Mouse (Mus musculus): Measurements from ENCODE around the gene Ehd3. TPM values are rescaled to one million over a fixed set of nuclear protein-coding genes. Genes with fewer than 3 reads are reported as not detected.

Gene Ehd3
- polyA plus RNA-seq, 1 experiment from 2014 or later: 25.5 TPM

DNA sequence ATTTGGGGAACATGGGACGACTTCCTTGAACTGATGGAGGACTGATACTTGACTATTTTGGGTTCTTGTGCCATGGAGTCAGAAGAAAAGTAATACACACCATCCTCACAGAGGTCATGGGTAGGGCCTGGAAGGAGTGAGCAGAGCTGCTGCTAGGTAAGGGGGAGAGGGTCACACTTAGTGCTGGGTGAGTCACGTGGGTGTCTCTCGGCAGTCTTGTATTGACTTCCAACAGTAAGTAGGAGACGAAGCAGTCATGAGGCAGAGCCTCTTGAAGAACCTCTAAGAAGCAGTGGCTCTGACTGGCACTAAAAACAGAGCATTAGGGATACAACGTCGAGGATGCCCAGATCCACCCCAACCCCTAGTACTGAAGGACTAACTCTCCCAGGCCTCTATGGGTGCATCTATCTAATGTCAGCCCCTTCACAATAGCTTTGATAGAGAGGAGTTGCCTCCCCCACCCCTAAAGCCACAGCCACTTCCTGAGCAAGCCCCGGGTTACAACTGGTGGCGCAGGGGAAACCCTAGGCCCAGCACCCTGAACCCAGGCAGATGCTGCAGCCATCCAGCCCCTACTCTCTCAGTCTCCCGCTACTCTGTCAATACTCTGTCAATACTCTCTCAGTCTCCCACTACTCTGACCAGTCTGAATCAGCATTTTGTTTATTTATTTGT lies 65.2 kb downstream of the Ehd3 start:
- Histone ChIP-seq H3K9ac (ENCODE audit: low read depth, low read length) (no peak overlapping the region), H3K4me3 (ENCODE audit: low read depth, low read length) (no peak overlapping the region)
- ATAC-seq: no peak

DNA sequence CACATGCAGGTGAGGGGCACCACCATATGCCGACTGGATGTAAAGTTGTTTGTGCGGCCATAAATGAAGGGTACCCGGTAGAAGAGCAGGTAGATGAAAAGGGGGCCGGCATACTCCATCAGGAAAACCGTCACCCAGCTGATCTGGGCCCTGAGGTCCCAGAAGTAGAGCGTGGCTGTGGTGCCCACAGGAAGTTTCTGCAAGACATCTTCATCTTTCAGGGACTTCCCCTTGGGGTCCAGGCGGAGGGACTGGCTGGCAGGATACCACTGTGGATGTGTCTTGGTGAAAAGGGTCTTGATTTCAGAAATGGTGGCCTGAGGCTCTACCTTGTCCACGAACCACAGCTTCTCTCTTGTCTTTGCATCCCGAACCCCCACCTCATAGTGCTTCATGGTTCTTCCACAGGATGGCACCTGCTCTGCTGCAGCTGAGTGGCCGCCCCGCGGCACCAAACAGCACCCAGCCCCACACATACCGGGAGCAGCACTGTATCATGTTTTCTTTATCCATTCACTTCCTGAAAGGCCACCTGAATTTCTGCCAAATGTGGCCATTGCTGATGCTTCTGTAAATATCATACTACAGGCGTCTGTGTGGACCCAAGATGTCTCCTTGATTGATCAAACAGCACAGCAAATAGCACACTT lies 67.1 kb downstream of the Ehd3 start:
- Histone ChIP-seq H3K36me3 (ENCODE audit: control insufficient read depth, insufficient read depth, low read length) (no peaks in the 10 kb centered on the region), H3K4me2 (ENCODE audit: low read length) (no peak overlapping the region), H3K4me1 (ENCODE audit: control insufficient read depth, insufficient read depth, low read length) (no peaks in the 10 kb centered on the region), H3K9ac (ENCODE audit: low read depth, low read length) (no peak overlapping the region), H3K9me3 (replicated peaks; ENCODE audit: control insufficient read depth, low read length, poor library complexity, severe bottlenecking) (no peaks in the 10 kb centered on the region; the same call in 1 of the 2 replicates), H3K27me3 (ENCODE audit: control insufficient read depth, insufficient read depth, low read depth, low read length) (no peaks in the 10 kb centered on the region), H3K27ac (ENCODE audit: low read length) (no peak overlapping the region), H3K4me3 (ENCODE audit: low read depth, low read length) (no peak overlapping the region)
- no peak for ATAC-seq
- WGBS: 91% methylated on average over 14 of the region's 14 CpGs

More for the DNA sequence above, 65.2 kb downstream of the Ehd3 start:
- H3K9me3 ChIP-seq (replicated peaks; ENCODE audit: control insufficient read depth, low read length, poor library complexity, severe bottlenecking): no peaks in the 10 kb centered on the region
- H3K27ac ChIP-seq (ENCODE audit: low read length): no peak overlapping the region
- H3K27me3 ChIP-seq (ENCODE audit: control insufficient read depth, insufficient read depth, low read depth, low read length): no peaks in the 10 kb centered on the region
- H3K36me3 ChIP-seq (ENCODE audit: control insufficient read depth, insufficient read depth, low read length): no peaks in the 10 kb centered on the region
- WGBS: 94% methylated on average over 9 of the region's 9 CpGs
- H3K4me2 ChIP-seq (ENCODE audit: low read length): no peak overlapping the region
- H3K4me1 ChIP-seq (ENCODE audit: control insufficient read depth, insufficient read depth, low read length): no peaks in the 10 kb centered on the region

- Histone ChIP-seq H3K36me3 (ENCODE audit: control insufficient read depth, insufficient read depth, low read length) (no peaks in the 10 kb centered on the region), H3K4me2 (ENCODE audit: low read length) (no peak overlapping the region), H3K27me3 (ENCODE audit: control insufficient read depth, insufficient read depth, low read depth, low read length) (no peaks in the 10 kb centered on the region), H3K9me3 (replicated peaks; ENCODE audit: control insufficient read depth, low read length, poor library complexity, severe bottlenecking) (no peaks in the 10 kb centered on the region; the same call in 1 of the 2 replicates), H3K9ac (ENCODE audit: low read depth, low read length) (no peak overlapping the region), H3K4me3 (ENCODE audit: low read depth, low read length) (no peak overlapping the region), H3K27ac (ENCODE audit: low read length) (no peak overlapping the region), H3K4me1 (ENCODE audit: control insufficient read depth, insufficient read depth, low read length) (no peaks in the 10 kb centered on the region)
- WGBS: 92% methylated on average over 4 of the region's 4 CpGs
- ATAC-seq: no peak
Observed at GRCm38 (mm10) chr17:73875268-73875667, 71.3 kb downstream of the Ehd3 start.

GRCm38 (mm10) chr17:73875674-73876073 lies 71.7 kb downstream of the Ehd3 start:
- H3K36me3 ChIP-seq (ENCODE audit: control insufficient read depth, insufficient read depth, low read length): no peaks in the 10 kb centered on the region
- no peak overlapping the region for H3K4me2 ChIP-seq (ENCODE audit: low read length)
- H3K27me3 ChIP-seq (ENCODE audit: control insufficient read depth, insufficient read depth, low read depth, low read length): no peaks in the 10 kb centered on the region
- no peak for ATAC-seq
- 90% methylated on average over 7 of the region's 7 CpGs for WGBS
- no peak overlapping the region for H3K4me3 ChIP-seq (ENCODE audit: low read depth, low read length)
- H3K27ac ChIP-seq (ENCODE audit: low read length): no peak overlapping the region
- no peak overlapping the region for H3K9ac ChIP-seq (ENCODE audit: low read depth, low read length)
- H3K4me1 ChIP-seq (ENCODE audit: control insufficient read depth, insufficient read depth, low read length): no peaks in the 10 kb centered on the region
- H3K9me3 ChIP-seq (replicated peaks; ENCODE audit: control insufficient read depth, low read length, poor library complexity, severe bottlenecking): no peaks in the 10 kb centered on the region; the same call in 1 of the 2 replicates

- WGBS: 88% methylated on average over 10 of the region's 10 CpGs
- no peak overlapping the region for H3K27ac ChIP-seq (ENCODE audit: low read length)
- no peak overlapping the region for H3K4me2 ChIP-seq (ENCODE audit: low read length)
- no peak overlapping the region for H3K9ac ChIP-seq (ENCODE audit: low read depth, low read length)
- no peaks in the 10 kb centered on the region; the same call in 1 of the 2 replicates for H3K9me3 ChIP-seq (replicated peaks; ENCODE audit: control insufficient read depth, low read length, poor library complexity, severe bottlenecking)
- H3K27me3 ChIP-seq (ENCODE audit: control insufficient read depth, insufficient read depth, low read depth, low read length): no peaks in the 10 kb centered on the region
- H3K4me1 ChIP-seq (ENCODE audit: control insufficient read depth, insufficient read depth, low read length): no peaks in the 10 kb centered on the region; the same call in 1 of the 2 replicates
- no peak for ATAC-seq
- no peaks in the 10 kb centered on the region for H3K36me3 ChIP-seq (ENCODE audit: control insufficient read depth, insufficient read depth, low read length)
- no peak overlapping the region for H3K4me3 ChIP-seq (ENCODE audit: low read depth, low read length)
Observed at GRCm38 (mm10) chr17:73879262-73879916, 75.5 kb downstream of the Ehd3 start.

DNA sequence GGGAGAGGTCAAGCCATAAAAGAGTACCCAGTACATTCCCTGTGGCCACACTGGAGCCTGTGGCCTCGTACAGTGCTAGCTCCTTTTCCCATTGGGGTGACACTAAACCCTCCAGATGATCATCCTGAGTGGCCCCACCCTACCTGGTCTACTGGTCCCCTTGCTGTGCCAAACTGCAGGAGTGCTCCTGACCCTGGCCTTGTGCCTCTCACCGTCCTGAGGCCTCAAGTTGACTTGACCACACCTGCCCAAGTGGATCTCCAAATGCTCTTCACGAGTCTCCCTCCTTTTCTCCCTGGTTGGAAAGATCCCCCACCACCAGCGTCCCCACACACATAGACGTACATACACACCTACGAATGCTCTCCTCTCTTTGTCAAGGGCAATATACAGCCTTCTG lies 76.4 kb downstream of the Ehd3 start:
- no peaks in the 10 kb centered on the region for H3K36me3 ChIP-seq (ENCODE audit: control insufficient read depth, insufficient read depth, low read length)
- no peak for ATAC-seq
- H3K4me1 ChIP-seq (ENCODE audit: control insufficient read depth, insufficient read depth, low read length): no peaks in the 10 kb centered on the region; the same call in 1 of the 2 replicates
- H3K9ac ChIP-seq (ENCODE audit: low read depth, low read length): no peak overlapping the region
- no peaks in the 10 kb centered on the region for H3K9me3 ChIP-seq (replicated peaks; ENCODE audit: control insufficient read depth, low read length, poor library complexity, severe bottlenecking)
- no peak overlapping the region for H3K27ac ChIP-seq (ENCODE audit: low read length)
- H3K27me3 ChIP-seq (ENCODE audit: control insufficient read depth, insufficient read depth, low read depth, low read length): no peaks in the 10 kb centered on the region
- 93% methylated on average over 6 of the region's 6 CpGs for WGBS
- no peak overlapping the region for H3K4me3 ChIP-seq (ENCODE audit: low read depth, low read length)
- H3K4me2 ChIP-seq (ENCODE audit: low read length): no peak overlapping the region

DNA sequence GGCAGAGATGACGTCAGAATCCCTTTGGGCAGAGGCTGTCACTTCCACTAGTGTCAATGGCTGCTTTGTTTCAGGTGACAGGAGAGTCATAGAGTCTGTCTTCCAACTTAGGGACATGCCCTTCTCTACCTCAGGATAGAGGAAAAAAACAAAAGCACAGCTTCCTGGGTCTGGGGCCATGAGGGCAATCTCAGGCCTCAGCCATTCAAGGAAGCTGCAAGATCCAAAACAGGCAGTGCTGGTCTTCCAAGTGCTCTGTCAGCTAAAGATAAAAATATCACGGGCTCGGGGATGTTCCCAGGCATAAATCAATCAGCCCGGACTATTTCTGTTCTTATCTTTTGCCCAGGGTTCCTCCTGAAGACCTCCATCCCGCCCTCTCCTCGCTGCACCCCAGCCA lies 77.4 kb downstream of the Ehd3 start:
- H3K9me3 ChIP-seq (replicated peaks; ENCODE audit: control insufficient read depth, low read length, poor library complexity, severe bottlenecking): no peaks in the 10 kb centered on the region
- H3K27me3 ChIP-seq (ENCODE audit: control insufficient read depth, insufficient read depth, low read depth, low read length): no peaks in the 10 kb centered on the region
- H3K4me2 ChIP-seq (ENCODE audit: low read length): no peak overlapping the region
- H3K9ac ChIP-seq (ENCODE audit: low read depth, low read length): no peak overlapping the region
- 75% methylated on average over 6 of the region's 6 CpGs for WGBS
- no peaks in the 10 kb centered on the region for H3K36me3 ChIP-seq (ENCODE audit: control insufficient read depth, insufficient read depth, low read length)
- H3K4me1 ChIP-seq (ENCODE audit: control insufficient read depth, insufficient read depth, low read length): no peaks in the 10 kb centered on the region; the same call in 1 of the 2 replicates
- H3K27ac ChIP-seq (ENCODE audit: low read length): no peak overlapping the region
- ATAC-seq: no peak
- H3K4me3 ChIP-seq (ENCODE audit: low read depth, low read length): no peak overlapping the region
